Mouse (Mus musculus) liver, adult 2 months (tissue): ENCODE measurements around the gene Tekt1. TPM values are rescaled to one million over a fixed set of nuclear protein-coding genes. Genes with fewer than 3 reads are reported as not detected.
"Not testable (repeated sequence)": the region's sequence is repeated elsewhere in the genome, so short reads cannot be mapped to it uniquely, and the experiment has no call there.

ENCODE experiments used
- DNase-seq: peaks from one replicate; pipeline ENCODE4 v3.0.0-alpha.2; 2011; ENCODE audit warnings: low read depth, low spot score; ENCODE audit errors: extremely low read depth
- H3K27ac ChIP-seq: fragments of 200-500 bp; replicated peaks from 2 replicates; pipeline ENCODE4 v1.5.1; 2012; ENCODE audit warnings: low read depth, mild to moderate bottlenecking, control low read depth, inconsistent platforms, low read length; ENCODE audit not compliant: insufficient read depth
- H3K27me3 ChIP-seq: fragments of 200-500 bp; 2 replicates; pipeline ENCODE4 v1.6.1; 2012; ENCODE audit warnings: mild to moderate bottlenecking, moderate library complexity, low read length, inconsistent platforms; ENCODE audit not compliant: control insufficient read depth, insufficient read depth
- H3K36me3 ChIP-seq: fragments of 200-500 bp; 2 replicates; pipeline ENCODE4 v1.6.1; 2012; ENCODE audit warnings: low read length, inconsistent platforms; ENCODE audit not compliant: control insufficient read depth, insufficient read depth
- H3K4me1 ChIP-seq: fragments of 200-500 bp; 2 replicates; pipeline ENCODE4 v1.6.1; 2011; ENCODE audit warnings: low read length; ENCODE audit not compliant: control insufficient read depth, insufficient read depth
- H3K4me3 ChIP-seq: fragments of 200-500 bp; 2 replicates; pipeline ENCODE4 v1.5.1; 2011; ENCODE audit warnings: low read depth, mild to moderate bottlenecking, control low read depth, low read length, moderate library complexity; ENCODE audit not compliant: insufficient read depth
- H3K79me2 ChIP-seq: fragments of 200-500 bp; 2 replicates; pipeline ENCODE4 v1.6.1; 2012; ENCODE audit warnings: inconsistent platforms, mild to moderate bottlenecking, low read length, moderate library complexity; ENCODE audit not compliant: control insufficient read depth, insufficient read depth
- H3K9ac ChIP-seq: fragments of 200-500 bp; 2 replicates; pipeline ENCODE4 v1.6.1; 2012; ENCODE audit warnings: low read depth, mild to moderate bottlenecking, control low read depth, inconsistent platforms, low read length
- CTCF ChIP-seq: fragments of 200-500 bp; IDR thresholded peaks from 2 replicates; pipeline ENCODE4 v1.5.1; 2011; ENCODE audit warnings: low read depth, low read length, control low read depth
- POLR2A ChIP-seq: fragments of 200-500 bp; IDR thresholded peaks from 2 replicates; pipeline ENCODE4 v1.6.1; 2011; ENCODE audit warnings: low read length, control low read depth; ENCODE audit not compliant: insufficient read depth; ENCODE audit errors: extremely low read depth
- WGBS: fragments of 180-500 bp; shearing (Covaris S2); methylation state at CpG from one replicate; pipeline ENCODE4 v1.1.7; 2018; 5-methylcytosine and 5-hydroxymethylcytosine counted together
- polyA plus RNA-seq: library from polyadenylated mRNA; depleted of rRNA; stranded (reverse); fragments of >200 nt; gene quantifications from 2 replicates; pipeline ENCODE4 v1.2.3, GENCODE M21; 2012
- total RNA-seq: library from RNA; depleted of rRNA; stranded (reverse); fragments of >200 nt; gene quantifications from 2 replicates; pipeline ENCODE4 v1.2.3, GENCODE M21; 2014

The Tekt1 gene
- total and polyA plus RNA-seq, 2 experiments, result not detected

- WGBS, result 33% methylated on average over 8 of the region's 8 CpGs
- H3K4me3 ChIP-seq, result no peak overlapping the region
Measured at GRCm38 (mm10) chr11:72343904-72344303, 18.3 kb downstream of the Tekt1 start.

GRCm38 (mm10) chr11:72343238-72343625 is 19.0 kb downstream of the Tekt1 start:
- H3K36me3 ChIP-seq, H3K4me3 ChIP-seq, H3K27ac ChIP-seq, H3K27me3 ChIP-seq, DNase-seq, H3K4me1 ChIP-seq, H3K9ac ChIP-seq, H3K79me2 ChIP-seq: not testable (repeated sequence)
- WGBS, result 92% methylated on average over 5 of the region's 5 CpGs

More at GRCm38 (mm10) chr11:72343904-72344303, 18.3 kb downstream of the Tekt1 start:
- no peaks in the 10 kb centered on the region for H3K79me2 ChIP-seq
- H3K27ac ChIP-seq, result no peak overlapping the region
- H3K4me1 ChIP-seq, result 0 out of 2 replicates have a peak, but pooled peaks cover 2% of the 10 kb centered on the region
- no peaks in the 10 kb centered on the region for H3K27me3 ChIP-seq
- H3K36me3 ChIP-seq, result no peaks in the 10 kb centered on the region
- DNase-seq, result peak; percentile 22
- H3K9ac ChIP-seq, result no peak overlapping the region
- TF ChIP-seq CTCF (peak; percentile 66), POLR2A (no peak)

- 0 out of 2 replicates have a peak, but pooled peaks cover 2% of the 10 kb centered on the region for H3K4me1 ChIP-seq
- H3K27me3 ChIP-seq, result no peaks in the 10 kb centered on the region
- TF ChIP-seq CTCF, result peak; percentile 82
- no peak for TF ChIP-seq POLR2A
- H3K27ac ChIP-seq, result no peak overlapping the region
- no peaks in the 10 kb centered on the region for H3K36me3 ChIP-seq
- no peaks in the 10 kb centered on the region for H3K79me2 ChIP-seq
- H3K9ac ChIP-seq, result no peak overlapping the region
- DNase-seq, result peak; percentile 54
- 11% methylated on average over 7 of the region's 7 CpGs for WGBS
- H3K4me3 ChIP-seq, result no peak overlapping the region
Measured at GRCm38 (mm10) chr11:72342549-72343237, 19.5 kb downstream of the Tekt1 start.

GRCm38 (mm10) chr11:72339716-72340115 is 22.5 kb downstream of the Tekt1 start:
- Histone ChIP-seq H3K27me3 (no peaks in the 10 kb centered on the region), H3K36me3 (no peaks in the 10 kb centered on the region), H3K27ac (no peak overlapping the region), H3K4me3 (no peak overlapping the region), H3K79me2 (no peaks in the 10 kb centered on the region), H3K9ac (no peak overlapping the region), H3K4me1 (peaks cover 2% of the 10 kb centered on the region; the same call in 1 of the 2 replicates)
- 87% methylated on average over 4 of the region's 4 CpGs for WGBS
- no peak for TF ChIP-seq CTCF
- TF ChIP-seq POLR2A, result no peak
- no peak for DNase-seq

GRCm38 (mm10) chr11:72338437-72338871 is 23.8 kb downstream of the Tekt1 start:
- DNase-seq, result no peak
- H3K36me3 ChIP-seq, result no peaks in the 10 kb centered on the region
- no peak overlapping the region for H3K27ac ChIP-seq
- H3K4me3 ChIP-seq, result no peak overlapping the region
- H3K9ac ChIP-seq, result no peak overlapping the region
- H3K27me3 ChIP-seq, result no peaks in the 10 kb centered on the region
- H3K4me1 ChIP-seq, result peaks cover 2% of the 10 kb centered on the region; the same call in 1 of the 2 replicates
- TF ChIP-seq CTCF (no peak), POLR2A (no peak)
- WGBS, result 79% methylated on average over 5 of the region's 5 CpGs
- no peaks in the 10 kb centered on the region for H3K79me2 ChIP-seq

- Histone ChIP-seq H3K36me3 (no peaks in the 10 kb centered on the region), H3K79me2 (no peaks in the 10 kb centered on the region), H3K9ac (no peak overlapping the region), H3K27me3 (no peaks in the 10 kb centered on the region), H3K4me1 (no peaks in the 10 kb centered on the region; the same call in 1 of the 2 replicates), H3K27ac (no peak overlapping the region), H3K4me3 (no peak overlapping the region)
- TF ChIP-seq CTCF, result no peak
- no peak for TF ChIP-seq POLR2A
- 67% methylated on average over 8 of the region's 8 CpGs for WGBS
- no peak for DNase-seq
Measured at GRCm38 (mm10) chr11:72336726-72337125, 25.5 kb downstream of the Tekt1 start.
